Mouse (Mus musculus): ENCODE results near the gene Taf6. TPM values are rescaled to one million over a fixed set of nuclear protein-coding genes. Genes with fewer than 3 reads are reported as not detected.
"Not testable (repeated sequence)": the region's sequence is repeated elsewhere in the genome, so short reads cannot be mapped to it uniquely, and the experiment has no call there.

Taf6 gene
- 10 to 100 TPM; 60.5 to 73.4 TPM for polyA plus RNA-seq (2017; shearing (Covaris generic))

- peak; percentile 76 for ATAC-seq
Observed at GRCm38 (mm10) chr5:138186950-138187638, at the start of gene Taf6, which contains the start of gene Cnpy4. Gene Taf6, minus strand, starts transcription at chr5:138187451. Gene Cnpy4, plus strand, starts transcription at chr5:138187485.

DNA sequence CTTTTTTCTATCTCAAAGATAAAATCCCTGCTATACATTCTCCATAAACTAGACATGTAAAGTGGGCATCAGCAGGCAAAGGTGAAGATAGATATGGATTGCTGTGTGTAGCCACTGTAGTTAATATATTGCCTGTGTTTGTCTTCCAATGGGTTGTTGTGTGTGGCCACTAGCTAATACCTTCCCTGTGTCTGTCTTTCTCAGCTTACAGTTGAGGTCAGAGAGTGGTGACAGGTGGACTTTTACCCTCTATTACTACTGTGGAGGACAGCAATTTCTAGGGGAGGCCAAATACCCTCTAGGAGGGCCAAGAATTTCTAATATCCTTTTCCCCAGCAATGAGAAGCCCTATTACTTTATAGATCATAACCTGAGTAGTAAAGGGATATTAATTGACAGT is 47.0 kb upstream of the Taf6 start:
- no peak for ATAC-seq

DNA sequence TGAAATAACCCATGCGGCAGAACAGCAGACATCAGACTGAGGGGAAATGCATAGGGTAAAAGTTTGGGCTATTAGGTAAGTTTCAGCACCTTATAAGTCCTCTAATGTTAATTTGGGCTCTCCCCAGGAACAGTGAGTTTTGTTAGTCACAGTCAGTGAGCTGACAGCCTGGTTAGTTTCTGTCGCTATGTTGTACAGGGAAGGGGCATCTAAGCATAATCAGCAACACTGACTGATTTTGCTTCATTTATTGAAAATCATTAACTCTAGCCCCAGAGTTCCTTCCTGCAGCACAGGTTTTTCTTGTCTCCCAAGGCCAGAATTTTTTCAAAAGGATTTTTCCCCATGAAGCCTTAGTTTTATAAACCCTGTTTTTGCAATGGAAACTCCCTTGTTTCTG is 46.5 kb upstream of the Taf6 start:
- ATAC-seq: no peak

- no peak for ATAC-seq
Observed at GRCm38 (mm10) chr5:138229511-138229910, 42.3 kb upstream of the Taf6 start.

DNA sequence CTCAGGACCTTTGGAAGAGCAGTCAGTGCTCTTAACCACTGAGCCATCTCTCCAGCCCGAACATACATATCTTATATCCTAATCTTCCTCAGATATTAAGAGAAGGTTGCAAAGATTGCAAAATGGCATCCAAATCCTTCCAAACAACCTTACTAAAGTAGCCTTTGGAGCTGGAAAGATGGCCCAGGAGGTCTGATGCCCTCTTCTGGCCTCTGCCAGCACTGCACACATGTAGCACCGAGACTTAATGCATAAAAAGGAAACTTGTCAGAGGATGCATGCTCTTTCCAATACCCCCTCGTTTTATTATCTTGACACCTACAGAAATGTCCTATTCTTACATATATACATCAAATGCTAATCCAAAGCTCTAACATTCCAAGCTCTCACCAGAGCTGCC is 40.8 kb upstream of the Taf6 start:
- ATAC-seq: no peak

GRCm38 (mm10) chr5:138227367-138227766 is 40.1 kb upstream of the Taf6 start:
- no peak for ATAC-seq

- no peak for ATAC-seq
Observed at GRCm38 (mm10) chr5:138226491-138226890, 39.2 kb upstream of the Taf6 start.

DNA sequence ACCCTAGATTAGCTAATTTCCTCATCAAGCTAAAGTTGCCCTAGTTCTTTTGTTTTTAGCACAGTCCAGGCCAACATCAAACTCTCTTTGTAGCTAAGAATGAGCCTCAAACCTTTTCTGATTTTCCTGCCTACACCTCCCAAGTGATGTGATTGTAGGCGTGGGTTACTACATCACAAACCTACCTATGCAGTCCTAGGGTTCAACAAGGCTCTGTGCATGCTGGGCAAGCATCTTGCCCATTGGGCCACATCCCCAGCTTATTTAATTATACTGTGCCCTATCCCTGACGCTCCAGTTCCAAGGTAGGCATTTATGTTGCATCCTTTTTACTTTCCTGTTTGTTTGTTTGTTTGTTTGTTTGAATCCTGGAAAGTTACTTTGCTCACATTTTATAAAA is 38.4 kb upstream of the Taf6 start, which contains the start of gene Nxpe5:
Gene Nxpe5 (plus strand): TSS at position 199 of the 400 bp plus-strand sequence.
- no peak for ATAC-seq

DNA sequence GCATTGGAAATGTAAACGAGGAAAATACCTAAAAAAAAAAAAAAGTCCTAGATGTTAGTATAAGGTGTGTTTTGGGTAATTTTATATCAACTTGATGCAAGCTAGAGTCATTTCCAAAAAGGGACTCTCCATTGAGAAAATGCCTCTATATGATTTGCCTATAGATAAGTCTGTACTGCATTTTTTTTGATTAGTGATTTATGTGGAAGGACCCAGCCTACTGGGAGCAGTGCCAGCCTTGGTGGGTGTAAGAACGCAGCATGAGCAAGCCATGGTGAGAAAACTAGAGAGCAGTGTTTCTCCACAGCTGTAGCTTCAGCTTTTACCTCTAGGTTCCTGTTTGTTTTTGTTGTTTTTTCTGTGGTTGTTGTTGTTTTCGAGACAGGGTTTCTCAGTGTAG is 36.0 kb upstream of the Taf6 start:
- no peak for ATAC-seq

DNA sequence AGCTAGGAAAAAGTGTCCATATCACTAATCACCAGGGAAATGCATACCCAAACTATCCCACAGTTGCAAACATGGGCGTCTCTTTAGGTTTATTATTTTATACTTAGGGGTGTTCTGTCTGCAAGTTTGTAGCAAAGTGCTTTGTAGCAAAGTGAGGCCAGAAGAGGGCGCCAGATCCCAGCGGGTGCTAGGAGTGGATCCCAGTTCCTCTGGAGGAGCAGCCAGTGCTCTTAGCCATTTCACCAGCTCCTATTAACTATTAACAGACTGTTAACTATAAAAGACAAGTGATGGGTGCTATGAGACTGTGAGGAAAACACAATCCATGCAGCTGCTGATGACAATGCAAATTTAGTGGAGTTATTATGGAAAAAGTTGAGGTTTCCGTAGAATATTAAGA is 34.9 kb upstream of the Taf6 start:
- no peak for ATAC-seq

- no peak for ATAC-seq
Observed at GRCm38 (mm10) chr5:138219864-138220263, 32.6 kb upstream of the Taf6 start.

DNA sequence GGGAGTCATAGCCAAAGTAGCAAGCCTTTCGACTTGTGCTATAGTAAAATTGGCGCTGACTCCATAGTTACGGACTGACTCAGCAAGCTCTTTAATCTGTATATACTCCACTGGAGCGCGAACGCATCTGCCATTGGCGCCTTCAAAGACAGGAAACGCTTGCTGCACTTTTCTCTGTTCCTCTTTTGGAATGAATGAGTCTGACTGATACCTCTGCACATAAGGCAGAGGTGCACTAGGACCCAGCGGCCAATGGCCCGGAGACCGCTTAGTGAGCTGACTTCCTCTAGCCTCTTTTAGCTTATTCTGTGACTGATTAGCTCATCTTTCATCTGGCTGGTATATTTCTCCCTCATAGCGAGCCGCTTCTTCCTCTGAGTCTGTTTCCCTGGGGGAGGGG is 29.4 kb upstream of the Taf6 start:
- ATAC-seq: not testable (repeated sequence)

- no peak for ATAC-seq
Observed at GRCm38 (mm10) chr5:138207873-138208272, 20.6 kb upstream of the Taf6 start.

DNA sequence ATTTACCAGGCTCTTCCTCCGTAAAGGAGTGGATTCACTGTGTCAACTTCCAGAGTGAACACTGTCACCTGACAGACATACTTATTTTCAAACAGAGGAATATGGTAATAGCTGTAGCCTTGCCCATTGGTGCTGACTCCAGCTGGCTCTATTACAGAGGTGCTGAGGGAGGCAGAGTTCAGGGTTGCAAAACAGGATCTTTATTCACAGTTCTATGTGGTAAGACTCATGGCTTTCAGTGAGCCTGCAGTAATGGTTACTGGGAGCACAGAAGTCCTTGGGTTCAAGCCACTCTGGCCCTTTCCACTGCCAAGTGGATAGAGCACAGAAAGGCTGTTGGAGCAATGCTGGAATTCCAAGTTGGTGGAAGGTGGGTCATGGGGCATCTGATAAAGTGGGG is 20.0 kb upstream of the Taf6 start:
- no peak for ATAC-seq

GRCm38 (mm10) chr5:138202086-138202485 is 14.8 kb upstream of the Taf6 start:
- no peak for ATAC-seq

DNA sequence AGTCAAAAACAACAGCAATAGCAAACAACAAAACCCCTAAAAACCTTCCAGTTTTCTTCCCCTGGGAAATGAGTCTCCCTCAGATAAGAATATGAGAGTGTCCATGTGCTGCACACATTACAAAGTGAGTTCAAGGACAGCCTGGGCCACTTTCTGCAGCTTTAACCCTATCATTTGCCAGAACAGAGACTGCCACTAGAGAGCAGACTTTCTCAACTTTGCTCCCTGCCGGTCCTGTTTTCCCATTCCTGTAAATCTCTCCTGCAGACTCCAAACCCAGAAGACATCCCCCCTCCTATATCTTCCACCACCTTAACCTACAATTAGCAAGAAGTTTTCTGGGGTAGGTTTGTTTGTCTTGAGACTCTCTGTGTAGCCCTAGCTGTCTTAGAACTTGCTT is 12.3 kb upstream of the Taf6 start:
- no peak for ATAC-seq

GRCm38 (mm10) chr5:138195463-138195862 is 8.2 kb upstream of the Taf6 start:
- ATAC-seq: no peak

GRCm38 (mm10) chr5:138194755-138195345 is 7.6 kb upstream of the Taf6 start:
- peak; percentile 19 for ATAC-seq

- peak; percentile 70 for ATAC-seq
Observed at GRCm38 (mm10) chr5:138193771-138194727, 6.8 kb upstream of the Taf6 start, which contains the start of gene Mblac1. Gene Mblac1, plus strand, starts transcription at chr5:138194314.

GRCm38 (mm10) chr5:138187661-138188306 is 533 bp upstream of the Taf6 start:
- ATAC-seq: peak; percentile 86

DNA sequence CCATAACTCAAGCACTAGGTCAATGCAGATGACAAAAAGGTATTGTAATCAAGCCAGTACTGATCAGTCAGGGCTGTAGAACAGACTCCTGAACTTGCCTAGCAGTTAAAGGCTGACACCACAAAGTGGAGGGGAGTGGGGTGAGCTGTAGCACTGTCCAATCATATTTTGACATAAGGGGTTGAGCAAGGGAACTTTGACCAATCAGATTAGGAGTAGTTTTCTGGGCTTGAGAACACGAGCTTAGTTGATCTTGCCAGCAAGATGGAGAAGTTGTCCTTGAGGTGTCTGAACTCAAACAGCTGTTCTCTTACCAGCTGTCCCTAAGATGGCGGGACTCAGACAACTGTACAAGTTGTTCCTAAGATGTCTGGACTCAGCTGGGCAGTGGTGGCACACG is 14.0 kb downstream of the Taf6 start:
- no peak for ATAC-seq

DNA sequence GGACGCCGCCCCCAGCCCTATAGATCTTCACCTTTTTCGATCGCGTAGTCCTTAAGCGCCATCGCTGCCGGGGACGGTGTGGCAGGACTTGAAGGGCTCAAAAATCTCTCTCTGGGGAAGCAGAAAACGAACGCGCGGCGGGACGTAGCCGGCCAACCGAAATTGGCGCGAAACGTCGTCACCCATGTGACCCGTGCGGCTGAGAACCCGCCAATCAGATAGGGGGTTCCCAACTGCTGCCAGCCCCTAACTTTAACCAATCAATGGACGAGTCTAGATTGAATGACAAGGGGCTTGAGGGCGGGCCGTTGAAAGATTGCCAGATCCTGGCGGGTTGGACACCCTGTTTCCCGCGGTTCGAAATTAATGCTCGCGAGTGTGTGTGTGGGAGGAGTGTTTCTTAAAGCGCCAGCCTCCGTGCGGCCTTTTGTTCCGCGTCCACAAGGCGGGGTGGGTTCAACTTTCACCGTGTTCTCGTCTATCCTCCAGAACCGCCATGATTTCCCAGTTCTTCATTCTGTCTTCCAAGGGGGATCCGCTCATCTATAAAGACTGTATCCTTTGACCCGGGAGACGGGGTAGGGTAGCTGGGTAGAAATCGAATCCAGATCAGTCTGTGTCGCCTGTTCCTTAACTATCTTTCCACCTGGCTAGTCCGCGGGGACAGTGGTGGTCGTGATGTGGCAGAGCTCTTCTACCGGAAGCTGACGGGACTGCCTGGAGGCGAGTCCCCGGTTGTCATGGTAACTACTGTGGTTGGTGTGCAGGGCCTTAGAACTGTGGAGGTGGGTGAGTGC is 15.4 kb downstream of the Taf6 start, which contains the start of the genes Ap4m1 and Mcm7:
Gene Ap4m1 (plus strand): TSS at position 308 of the 797 bp plus-strand sequence.
Gene Mcm7 (minus strand): TSS at position 728 of the 797 bp plus-strand sequence.
- ATAC-seq: peak; percentile 93
